Mouse (Mus musculus) stomach, embryonic 14.5 days (tissue): ENCODE data around the gene Napepld. TPM values are rescaled to one million over a fixed set of nuclear protein-coding genes. Genes with fewer than 3 reads are reported as not detected.
"Not testable (repeated sequence)": the region's sequence is repeated elsewhere in the genome, so short reads cannot be mapped to it uniquely, and the experiment has no call there.

Source experiments
- ATAC-seq: fragments of 200-750 bp; cut with Nextera tagmentation; 2 replicates; pipeline ENCODE4 v1.8.0; 2017; ENCODE audit warnings: low read depth, moderate TSS enrichment; ENCODE audit not compliant: insufficient number of reproducible peaks, insufficient read depth, low FRiP score
- H3K27ac ChIP-seq: fragments of 300-500 bp; sonication (generic); 2 replicates; pipeline ENCODE4 v1.5.1; 2014; ENCODE audit warnings: mild to moderate bottlenecking, low read length, moderate library complexity, mixed read lengths
- H3K27me3 ChIP-seq: fragments of 300-500 bp; sonication (generic); 2 replicates; pipeline ENCODE4 v1.6.1; 2014; ENCODE audit warnings: low read length, control low read depth, mixed read lengths; ENCODE audit not compliant: control insufficient read depth, insufficient read depth
- H3K36me3 ChIP-seq: fragments of 300-500 bp; sonication (generic); 2 replicates; pipeline ENCODE4 v1.6.1; 2014; ENCODE audit warnings: mild to moderate bottlenecking, control low read depth, low read length, moderate library complexity, mixed read lengths; ENCODE audit not compliant: control insufficient read depth, insufficient read depth
- H3K4me1 ChIP-seq: fragments of 300-500 bp; sonication (generic); 2 replicates; pipeline ENCODE4 v1.6.1; 2014; ENCODE audit warnings: low read length, control low read depth, mixed read lengths; ENCODE audit not compliant: control insufficient read depth, insufficient read depth
- H3K4me2 ChIP-seq: fragments of 300-500 bp; sonication (generic); replicated peaks from 2 replicates; pipeline ENCODE4 v1.6.1; 2014; ENCODE audit warnings: low read depth, low read length, control low read depth
- H3K4me3 ChIP-seq: fragments of 300-500 bp; sonication (generic); 2 replicates; pipeline ENCODE4 v1.5.1; 2014; ENCODE audit warnings: low read depth, low read length, control low read depth
- H3K9ac ChIP-seq: fragments of 300-500 bp; sonication (generic); replicated peaks from 2 replicates; pipeline ENCODE4 v1.6.1; 2014; ENCODE audit warnings: low read depth, mild to moderate bottlenecking, control low read depth, low read length, moderate library complexity, mixed read lengths
- H3K9me3 ChIP-seq: fragments of 300-500 bp; sonication (generic); 2 replicates; pipeline ENCODE4 v1.6.1; 2016; ENCODE audit warnings: low read depth, low read length, control low read depth; ENCODE audit not compliant: control insufficient read depth
- WGBS: fragments of 180-500 bp; shearing (Covaris S2); extraction: QIAGEN DNeasy Blood & Tissue Kit; methylation state at CpG from one replicate; pipeline ENCODE4 v1.1.7; 2014; 5-methylcytosine and 5-hydroxymethylcytosine counted together
- polyA plus RNA-seq: library from polyadenylated mRNA; unstranded; fragments of >200 nt; fragmentation: Nextera tagmentation; extraction: Ambion mirVana; gene quantifications from 2 replicates; pipeline ENCODE4 v1.2.1, GENCODE M21; 2014

The Napepld gene
- polyA plus RNA-seq, 1 experiment from 2014 or later = 3.7 TPM

DNA sequence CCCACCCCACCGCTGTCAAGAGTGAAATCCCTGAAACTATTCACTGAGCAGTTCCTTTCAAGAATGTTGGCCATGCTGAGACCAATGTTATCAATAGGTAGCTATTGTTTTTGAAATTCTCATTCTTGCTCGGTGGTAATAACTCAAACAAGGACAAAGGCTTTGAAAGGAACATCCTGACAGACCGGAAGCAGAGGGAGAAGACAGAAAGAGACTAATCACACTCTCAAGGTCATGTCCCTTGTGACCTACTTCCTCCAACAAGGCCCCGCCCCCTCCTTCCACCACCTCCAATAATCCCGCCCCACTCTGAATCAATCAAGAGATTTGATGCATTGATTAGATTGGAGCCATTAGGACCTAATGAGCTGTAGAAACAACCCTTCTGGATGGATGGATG is 17.4 kb upstream of the Napepld start:
- Histone ChIP-seq H3K4me2 (no peak overlapping the region), H3K9me3 (no peaks in the 10 kb centered on the region), H3K9ac (no peak overlapping the region), H3K36me3 (no peaks in the 10 kb centered on the region), H3K4me3 (no peak overlapping the region), H3K27me3 (no peaks in the 10 kb centered on the region), H3K27ac (no peak overlapping the region), H3K4me1 (no peaks in the 10 kb centered on the region)
- WGBS = 86% methylated on average over 5 of the region's 5 CpGs
- ATAC-seq = no peak

- no peaks in the 10 kb centered on the region for H3K36me3 ChIP-seq
- no peaks in the 10 kb centered on the region for H3K27me3 ChIP-seq
- H3K4me2 ChIP-seq = no peak overlapping the region
- peaks cover 1% of the 10 kb centered on the region; the same call in 1 of the 2 replicates for H3K4me1 ChIP-seq
- H3K4me3 ChIP-seq = no peak overlapping the region
- no peaks in the 10 kb centered on the region for H3K9me3 ChIP-seq
- WGBS = 89% methylated on average over 10 of the region's 10 CpGs
- no peak overlapping the region for H3K27ac ChIP-seq
- no peak for ATAC-seq
- H3K9ac ChIP-seq = no peak overlapping the region
Observed at GRCm38 (mm10) chr5:21717165-21717715, 16.0 kb upstream of the Napepld start.

- no peaks in the 10 kb centered on the region for H3K36me3 ChIP-seq
- H3K4me3 ChIP-seq = no peak overlapping the region
- H3K27ac ChIP-seq = no peak overlapping the region
- H3K4me1 ChIP-seq = peaks cover 4% of the 10 kb centered on the region; the same call in 1 of the 2 replicates
- H3K9me3 ChIP-seq = no peaks in the 10 kb centered on the region
- ATAC-seq = no peak
- no peak overlapping the region for H3K9ac ChIP-seq
- H3K27me3 ChIP-seq = no peaks in the 10 kb centered on the region
- no peak overlapping the region for H3K4me2 ChIP-seq
- WGBS = 90% methylated on average over 4 of the region's 4 CpGs
Observed at GRCm38 (mm10) chr5:21714447-21714846, 13.3 kb upstream of the Napepld start.

GRCm38 (mm10) chr5:21712127-21712715 is 11.0 kb upstream of the Napepld start:
- H3K4me3 ChIP-seq = no peak overlapping the region
- no peaks in the 10 kb centered on the region for H3K36me3 ChIP-seq
- 49% methylated on average over 13 of the region's 13 CpGs for WGBS
- ATAC-seq = no peak
- peaks cover 4% of the 10 kb centered on the region; the same call in 1 of the 2 replicates for H3K4me1 ChIP-seq
- H3K27ac ChIP-seq = no peak overlapping the region
- H3K9ac ChIP-seq = no peak overlapping the region
- H3K4me2 ChIP-seq = no peak overlapping the region
- H3K27me3 ChIP-seq = no peaks in the 10 kb centered on the region
- no peaks in the 10 kb centered on the region for H3K9me3 ChIP-seq

- not testable (repeated sequence) for H3K4me2 ChIP-seq, H3K27me3 ChIP-seq, H3K27ac ChIP-seq, H3K9me3 ChIP-seq, H3K4me1 ChIP-seq, H3K36me3 ChIP-seq, H3K9ac ChIP-seq, H3K4me3 ChIP-seq, ATAC-seq
- WGBS = 83% methylated on average over 8 of the region's 8 CpGs
Observed at GRCm38 (mm10) chr5:21708011-21708410, 6.8 kb upstream of the Napepld start.

DNA sequence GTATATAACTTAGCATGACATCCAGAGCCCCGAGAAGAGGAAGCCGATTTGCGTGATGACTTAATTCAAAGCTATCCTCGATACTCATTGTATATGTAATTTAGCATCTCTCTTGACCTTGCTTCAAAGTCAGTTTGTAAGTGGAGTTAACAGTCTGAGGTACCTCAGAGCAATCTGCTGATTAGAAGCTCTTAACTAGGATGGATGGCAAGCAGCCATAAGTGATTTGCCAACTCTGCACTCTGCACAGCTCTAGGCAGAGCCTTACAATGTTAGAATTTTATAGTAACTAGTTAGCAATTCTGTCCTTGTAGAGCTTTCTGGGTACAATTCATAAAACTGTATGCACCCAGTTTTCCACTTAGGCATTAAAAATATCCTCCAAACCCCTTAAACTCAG is 5.3 kb upstream of the Napepld start:
- ATAC-seq = no peak
- WGBS = 79% methylated on average over 4 of the region's 4 CpGs
- H3K27ac ChIP-seq = no peak overlapping the region

DNA sequence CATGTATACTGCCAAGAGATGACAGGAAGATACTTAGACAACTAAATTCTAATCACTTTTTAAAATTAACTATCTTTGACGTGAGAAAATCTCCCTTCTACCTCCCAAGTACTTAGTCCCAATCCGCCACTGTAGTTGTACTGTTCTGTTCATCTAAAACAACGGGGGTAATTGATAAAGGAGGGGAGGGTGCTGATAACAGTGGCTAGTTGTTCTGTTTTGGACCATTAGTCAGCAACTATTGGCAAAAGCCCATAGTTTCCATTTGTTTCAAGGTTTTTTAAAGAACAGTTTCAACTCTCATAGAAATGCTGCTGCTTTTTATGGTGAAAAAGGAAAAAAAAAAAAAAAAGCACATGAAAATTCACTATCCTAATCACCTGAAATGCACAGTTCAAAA is 2.5 kb upstream of the Napepld start:
- 67% methylated on average over 3 of the region's 3 CpGs for WGBS

More for the DNA sequence above, 5.3 kb upstream of the Napepld start:
- no peak overlapping the region for H3K9ac ChIP-seq
- no peaks in the 10 kb centered on the region for H3K4me1 ChIP-seq
- H3K4me2 ChIP-seq = no peak overlapping the region
- H3K27me3 ChIP-seq = no peaks in the 10 kb centered on the region
- H3K9me3 ChIP-seq = no peaks in the 10 kb centered on the region
- H3K36me3 ChIP-seq = no peaks in the 10 kb centered on the region
- no peak overlapping the region for H3K4me3 ChIP-seq

GRCm38 (mm10) chr5:21702873-21703475 is 1.8 kb upstream of the Napepld start:
- WGBS = 80% methylated on average over 6 of the region's 6 CpGs
- no peaks in the 10 kb centered on the region for H3K9me3 ChIP-seq
- no peaks in the 10 kb centered on the region for H3K4me1 ChIP-seq
- no peak overlapping the region for H3K9ac ChIP-seq
- ATAC-seq = no peak
- no peak overlapping the region for H3K4me3 ChIP-seq
- H3K36me3 ChIP-seq = no peaks in the 10 kb centered on the region
- H3K27ac ChIP-seq = no peak overlapping the region
- no peaks in the 10 kb centered on the region for H3K27me3 ChIP-seq
- H3K4me2 ChIP-seq = no peak overlapping the region

More for the DNA sequence above, 2.5 kb upstream of the Napepld start:
- Histone ChIP-seq H3K4me3 (no peak overlapping the region), H3K9me3 (no peaks in the 10 kb centered on the region), H3K4me1 (no peaks in the 10 kb centered on the region), H3K27ac (no peak overlapping the region), H3K4me2 (no peak overlapping the region), H3K36me3 (no peaks in the 10 kb centered on the region), H3K9ac (no peak overlapping the region), H3K27me3 (no peaks in the 10 kb centered on the region)
- ATAC-seq = no peak
